Mouse (Mus musculus): ENCODE measurements around the gene Fcor.

- TF ChIP-seq FLI1 (IDR thresholded peaks at IDR 0.05; ENCODE audit: low read length) (no peak), GATA1 (IDR thresholded peaks at IDR 0.05; ENCODE audit: borderline replicate concordance, low read length) (no peak)
These were observed 44.1 kb downstream of the Fcor start for GRCm38 (mm10) chr8:3628014-3628413.

Data from megakaryocyte, embryonic 14.5 days (primary cell).